Mouse (Mus musculus) myocyte (in vitro differentiated cells): Measurements from ENCODE around the gene Grb10. TPM values are rescaled to one million over a fixed set of nuclear protein-coding genes. Genes with fewer than 3 reads are reported as not detected.

Experiments
- H3K27me3 ChIP-seq: one replicate; pipeline ENCODE4 v1.6.1; 2011; ENCODE audit not compliant: control insufficient read depth, insufficient read depth, insufficient read length
- H3K36me3 ChIP-seq: one replicate; pipeline ENCODE4 v1.6.1; 2011; ENCODE audit not compliant: control insufficient read depth, insufficient read depth
- H3K4me2 ChIP-seq: one replicate; pipeline ENCODE4 v1.6.1; 2011; ENCODE audit warnings: low read depth, control low read depth
- H3K4me3 ChIP-seq: one replicate; pipeline ENCODE4 v1.5.1; 2011; ENCODE audit warnings: mild to moderate bottlenecking, control low read depth, moderate library complexity
- H3K79me2 ChIP-seq: one replicate; pipeline ENCODE4 v1.6.1; 2011; ENCODE audit not compliant: control insufficient read depth, insufficient read depth
- H3ac ChIP-seq: one replicate; pipeline ENCODE4 v1.6.1; 2011; ENCODE audit not compliant: control insufficient read depth, insufficient read length
- CEBPB ChIP-seq: IDR thresholded peaks from 2 replicates; pipeline ENCODE4 v1.6.1; 2011; ENCODE audit warnings: mild to moderate bottlenecking, moderate library complexity; ENCODE audit not compliant: poor library complexity, insufficient read depth, severe bottlenecking
- E2F4 ChIP-seq: IDR thresholded peaks from one replicate; pipeline ENCODE4 v1.6.1; 2011; ENCODE audit warnings: mild to moderate bottlenecking, control low read depth, moderate library complexity; ENCODE audit not compliant: insufficient read depth
- MAX ChIP-seq: IDR thresholded peaks from one replicate; pipeline ENCODE4 v1.6.1; 2011; ENCODE audit warnings: low read depth, mild to moderate bottlenecking, control low read depth
- MYOD1 ChIP-seq, 3 experiments: IDR thresholded peaks; one replicate each; pipeline ENCODE4 v1.6.1; 2011; ENCODE audit warnings: control low read depth in 2 of 3, low read depth in 2 of 3, mild to moderate bottlenecking in 2 of 3, moderate library complexity in 1 of 3; ENCODE audit not compliant: insufficient read length in 2 of 3, control insufficient read depth in 1 of 3
- MYOG ChIP-seq, 3 experiments: IDR thresholded peaks; one replicate each; pipeline ENCODE4 v1.6.1; 2011; ENCODE audit warnings: control low read depth in 2 of 3, low read depth in 2 of 3, mild to moderate bottlenecking in 2 of 3; ENCODE audit not compliant: insufficient read length in 2 of 3, control insufficient read depth in 1 of 3, insufficient read depth in 1 of 3
- POLR2A ChIP-seq: IDR thresholded peaks from one replicate; pipeline ENCODE4 v1.6.1; 2011; ENCODE audit warnings: low read depth, mild to moderate bottlenecking, control low read depth, moderate library complexity; ENCODE audit not compliant: insufficient read length
- POLR2AphosphoS2 ChIP-seq: IDR thresholded peaks from one replicate; pipeline ENCODE4 v1.6.1; 2011; ENCODE audit warnings: low read depth, control low read depth; ENCODE audit not compliant: insufficient read length
- REST ChIP-seq: IDR thresholded peaks from one replicate; pipeline ENCODE4 v1.6.1; 2011; ENCODE audit warnings: mild to moderate bottlenecking, control low read depth, moderate library complexity; ENCODE audit not compliant: insufficient read depth, insufficient read length
- SRF ChIP-seq: IDR thresholded peaks from one replicate; pipeline ENCODE4 v1.6.1; 2011; ENCODE audit warnings: low read depth; ENCODE audit not compliant: control insufficient read depth, insufficient read length
- TCF12 ChIP-seq: IDR thresholded peaks from one replicate; pipeline ENCODE4 v1.6.1; 2011; ENCODE audit warnings: mild to moderate bottlenecking, control low read depth; ENCODE audit not compliant: poor library complexity, insufficient read depth, severe bottlenecking
- TCF3 ChIP-seq: IDR thresholded peaks from one replicate; pipeline ENCODE4 v1.6.1; 2011; ENCODE audit warnings: low read depth, control low read depth; ENCODE audit not compliant: insufficient read length
- USF1 ChIP-seq: IDR thresholded peaks from one replicate; pipeline ENCODE4 v1.6.1; 2011; ENCODE audit warnings: low read depth, mild to moderate bottlenecking, control low read depth, moderate library complexity
- polyA plus RNA-seq: library from polyadenylated mRNA; unstranded; fragments of >200 nt; fragmentation: generic; extraction: Trizol; gene quantifications from one replicate; pipeline ENCODE4 v1.2.1, GENCODE M21; 2012; ENCODE audit warnings: missing spikeins

Grb10 gene
- polyA plus RNA-seq, 1 experiment = 0.59 TPM

DNA sequence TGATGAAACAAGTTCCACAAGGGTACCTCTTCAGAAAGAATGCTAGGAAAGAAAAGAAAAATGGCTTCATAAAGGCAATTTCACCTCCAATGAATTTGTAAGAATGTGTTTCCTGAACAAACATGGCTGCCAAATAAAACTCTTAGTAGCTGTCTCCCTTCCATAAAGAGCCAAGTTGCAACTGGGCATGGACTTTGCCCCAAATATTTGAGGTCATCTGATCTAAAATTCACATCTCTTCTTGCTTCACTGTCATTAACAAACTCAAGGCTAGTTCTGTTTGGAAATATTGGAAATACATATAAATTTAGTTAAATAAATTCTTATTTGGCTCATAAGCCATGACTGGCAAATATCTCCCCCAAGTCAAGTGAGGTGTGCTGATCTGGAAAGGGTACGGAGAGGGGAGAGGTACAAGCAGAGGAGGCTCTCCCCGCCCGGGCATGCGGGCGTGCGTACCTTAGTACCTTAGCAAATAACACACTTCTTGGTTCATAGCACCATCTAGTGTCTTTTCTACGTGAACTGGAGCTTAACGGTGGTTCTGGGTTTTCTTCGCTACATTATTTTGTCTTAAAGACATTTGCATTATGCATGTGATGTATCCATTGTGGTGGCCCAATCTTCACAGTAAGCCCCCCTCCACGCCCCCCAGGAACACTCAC lies 63.8 kb downstream of the Grb10 start:
- TF ChIP-seq MAX = peak; percentile 22
- TF ChIP-seq REST = no peak
- H3K4me2 ChIP-seq = peak overlapping the region; percentile 54

DNA sequence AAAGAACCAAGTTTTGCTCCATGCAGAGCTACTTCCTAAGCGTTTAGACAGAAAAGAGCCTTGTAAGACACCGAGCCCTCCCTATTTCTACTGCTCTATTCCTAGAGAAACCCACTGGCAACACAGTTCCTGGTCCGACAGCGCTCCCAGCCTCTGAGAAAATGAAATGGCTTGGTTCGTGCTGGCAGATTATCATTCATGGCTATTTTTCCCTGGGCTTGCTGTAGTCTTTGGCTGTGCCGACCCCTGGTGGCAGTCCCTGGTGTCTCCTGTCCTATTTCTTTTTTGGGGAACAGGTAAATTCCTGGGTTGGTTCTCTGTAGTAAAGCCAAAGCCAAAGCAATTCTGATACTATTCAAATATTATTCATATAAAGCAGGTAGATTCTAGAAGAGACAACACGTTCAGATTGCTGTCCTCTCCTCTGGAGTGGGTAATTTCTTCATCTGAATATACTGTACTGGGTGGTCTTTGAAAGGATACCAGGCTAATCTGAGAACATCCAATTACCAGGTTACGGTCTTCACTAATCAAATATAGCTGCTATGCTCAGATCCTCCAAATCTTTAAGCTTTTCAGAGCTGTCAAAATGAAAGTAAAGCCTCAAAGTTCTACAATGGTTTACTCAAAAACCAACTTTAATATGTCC lies 65.0 kb downstream of the Grb10 start:
- TF ChIP-seq TCF3 (no peak), MAX (no peak), USF1 (no peak), REST (no peak), POLR2A (no peak), MYOG (IDR thresholded peaks at IDR 0.05; ENCODE audit: control insufficient read depth in 1 of 3, insufficient read depth in 1 of 3, insufficient read length in 2 of 3, low read depth in 2 of 3) (no peak), CEBPB (no peak), MYOD1 (IDR thresholded peaks at IDR 0.05; ENCODE audit: control insufficient read depth in 1 of 3, insufficient read length in 2 of 3, low read depth in 2 of 3) (no peak), E2F4 (no peak), TCF12 (no peak)
- H3K36me3 ChIP-seq = no peaks in the 10 kb centered on the region
- H3ac ChIP-seq = no peak overlapping the region

More for the DNA sequence above, 63.8 kb downstream of the Grb10 start:
- Histone ChIP-seq H3K27me3 (no peaks in the 10 kb centered on the region), H3K36me3 (no peaks in the 10 kb centered on the region), H3K4me3 (no peak overlapping the region), H3K79me2 (no peaks in the 10 kb centered on the region), H3ac (no peak overlapping the region)

DNA sequence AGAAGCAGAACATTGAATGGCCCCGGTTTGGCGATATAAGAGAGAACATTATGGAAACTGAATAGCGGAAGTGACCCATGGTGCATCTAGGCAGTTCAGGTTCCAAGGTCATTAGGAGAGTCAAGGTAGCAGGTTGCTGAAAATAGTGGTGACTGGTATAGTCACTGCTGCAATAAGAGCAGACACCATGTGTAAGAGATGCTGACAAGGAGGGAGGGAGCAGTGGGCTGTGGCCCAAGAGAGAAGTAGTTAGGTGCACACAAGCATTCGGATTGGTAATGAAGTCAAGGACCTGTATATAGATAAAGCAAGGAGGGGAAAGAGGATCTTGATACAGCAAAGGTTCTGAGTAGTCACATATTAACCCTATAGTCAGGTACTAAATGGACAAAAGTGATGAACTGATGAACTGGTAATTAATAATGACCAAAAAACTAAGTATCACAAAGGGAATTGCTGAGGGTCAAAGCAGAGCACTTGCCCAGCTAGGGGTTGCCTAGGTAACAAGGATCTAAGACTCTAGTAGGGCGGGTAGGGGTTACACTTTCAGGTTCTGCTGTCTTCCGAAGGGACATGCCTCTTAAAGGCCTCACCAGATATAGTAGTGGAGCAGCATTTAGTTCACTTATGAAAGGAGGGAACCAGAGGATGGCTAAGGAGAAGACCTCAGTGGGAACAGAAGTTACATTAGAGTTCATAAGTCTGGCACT lies 65.9 kb downstream of the Grb10 start:
- Histone ChIP-seq H3K36me3 (no peaks in the 10 kb centered on the region), H3ac (no peak overlapping the region), H3K4me2 (no peak overlapping the region), H3K27me3 (no peaks in the 10 kb centered on the region), H3K79me2 (no peaks in the 10 kb centered on the region), H3K4me3 (no peak overlapping the region)
- TF ChIP-seq POLR2A = no peak
- TF ChIP-seq MAX = no peak
- no peak for TF ChIP-seq POLR2AphosphoS2
- TF ChIP-seq USF1 = no peak
- no peak for TF ChIP-seq REST
- no peak for TF ChIP-seq E2F4
- no peak for TF ChIP-seq CEBPB

More for the DNA sequence above, 65.0 kb downstream of the Grb10 start:
- H3K4me2 ChIP-seq = no peak overlapping the region
- H3K79me2 ChIP-seq = no peaks in the 10 kb centered on the region
- no peaks in the 10 kb centered on the region for H3K27me3 ChIP-seq
- no peak overlapping the region for H3K4me3 ChIP-seq

DNA sequence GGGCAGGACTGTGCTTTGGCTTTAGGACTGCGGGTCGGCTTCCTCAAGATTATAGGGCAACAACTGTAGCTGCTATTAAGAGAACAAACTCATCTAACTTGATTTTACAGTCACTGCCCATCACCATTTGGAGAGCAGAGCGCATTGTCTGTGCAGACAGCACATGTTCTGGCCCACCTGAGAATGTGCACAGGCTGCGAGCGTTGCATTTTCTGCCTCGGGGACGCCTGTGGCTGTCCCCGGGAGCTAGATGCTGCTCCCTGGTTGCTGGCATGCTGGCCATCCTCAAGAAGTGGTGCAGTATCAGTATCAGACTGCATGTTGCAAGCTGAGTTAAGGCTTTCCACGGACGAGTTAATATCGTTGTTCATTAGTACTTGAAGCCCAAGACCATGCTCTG lies 68.2 kb downstream of the Grb10 start:
- H3K79me2 ChIP-seq = no peaks in the 10 kb centered on the region
- no peak overlapping the region for H3K4me3 ChIP-seq
- no peak overlapping the region for H3ac ChIP-seq
- no peaks in the 10 kb centered on the region for H3K36me3 ChIP-seq
- H3K27me3 ChIP-seq = no peaks in the 10 kb centered on the region
- no peak for TF ChIP-seq MAX
- no peak for TF ChIP-seq TCF3
- no peak for TF ChIP-seq E2F4
- no peak for TF ChIP-seq POLR2A
- TF ChIP-seq TCF12 = no peak
- no peak for TF ChIP-seq REST
- TF ChIP-seq MYOD1 (IDR thresholded peaks at IDR 0.05; ENCODE audit: control insufficient read depth in 1 of 3, insufficient read length in 2 of 3, low read depth in 2 of 3) = no peak
- no peak for TF ChIP-seq MYOG (IDR thresholded peaks at IDR 0.05; ENCODE audit: control insufficient read depth in 1 of 3, insufficient read depth in 1 of 3, insufficient read length in 2 of 3, low read depth in 2 of 3)
- TF ChIP-seq CEBPB = no peak
- no peak for TF ChIP-seq SRF
- no peak for TF ChIP-seq POLR2AphosphoS2
- no peak for TF ChIP-seq USF1
- H3K4me2 ChIP-seq = no peak overlapping the region

DNA sequence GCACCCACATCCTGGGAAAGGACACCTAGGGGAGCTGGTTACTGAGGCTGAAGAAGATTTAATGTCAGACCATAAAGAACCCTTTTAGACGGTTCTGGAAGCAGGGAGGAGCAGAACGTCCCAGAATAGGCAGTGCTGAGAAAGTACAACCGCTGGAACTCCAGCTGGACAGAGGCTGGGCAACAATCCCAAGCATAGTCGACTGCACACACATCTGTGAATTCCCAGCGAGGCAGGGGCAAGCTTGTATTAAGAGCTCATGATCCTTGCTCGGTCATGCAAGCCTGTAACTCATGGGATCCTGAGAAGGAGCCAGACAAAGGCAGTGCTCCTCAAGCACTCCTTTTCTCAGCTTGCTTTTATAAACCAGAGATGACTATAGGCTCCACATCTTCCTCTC lies 69.7 kb downstream of the Grb10 start:
- no peaks in the 10 kb centered on the region for H3K36me3 ChIP-seq
- no peak for TF ChIP-seq REST
- TF ChIP-seq MYOD1 (IDR thresholded peaks at IDR 0.05; ENCODE audit: control insufficient read depth in 1 of 3, insufficient read length in 2 of 3, low read depth in 2 of 3) = no peak
- no peak for TF ChIP-seq TCF12
- TF ChIP-seq MAX = no peak
- TF ChIP-seq E2F4 = no peak
- TF ChIP-seq POLR2A = no peak
- TF ChIP-seq SRF = no peak
- TF ChIP-seq MYOG (IDR thresholded peaks at IDR 0.05; ENCODE audit: control insufficient read depth in 1 of 3, insufficient read depth in 1 of 3, insufficient read length in 2 of 3, low read depth in 2 of 3) = no peak
- no peak for TF ChIP-seq TCF3
- TF ChIP-seq USF1 = no peak
- no peak for TF ChIP-seq POLR2AphosphoS2
- no peak for TF ChIP-seq CEBPB
- no peaks in the 10 kb centered on the region for H3K27me3 ChIP-seq
- H3K4me3 ChIP-seq = no peak overlapping the region
- no peaks in the 10 kb centered on the region for H3K79me2 ChIP-seq
- no peak overlapping the region for H3K4me2 ChIP-seq
- no peak overlapping the region for H3ac ChIP-seq
